Comparison of ENCODE assay signal across 35 mouse cellular contexts in genomic region chr10:42953601-42954000, GRCm38 (mm10).
"Had no signal": no experiment of that assay in that cellular context is flagged by ENCODE, and none has a peak within 500 bp of the region (broad histone marks: within the 10 kb centered on the region; RNA-seq: fewer than 3 reads in every experiment).

No protein-coding gene starts in this region.

- DNase-seq: heart, postnatal 10 days; heart, postnatal 36 days; heart, postnatal 4 days; kidney, adult 11 months; kidney, adult 18-20 months; kidney, adult 2 months; kidney, adult 8-10 months; kidney, adult 9 months; kidney, postnatal 10 days; kidney, postnatal 14 days; kidney, postnatal 25 days; kidney, postnatal 36 days; kidney, postnatal 4 days; layer of hippocampus, adult 9-11 months; layer of hippocampus, postnatal 36 days had no signal

- ATAC-seq: hindbrain, embryonic 16.5 days; hindbrain, postnatal 0 days; inflammation-experienced regulatory T-cells, adult 6 months; intestine, embryonic 15.5 days; intestine, embryonic 16.5 days; intestine, postnatal 0 days had no signal

- H3K4me2 ChIP-seq: heart, embryonic 11.5 days; heart, embryonic 12.5 days; heart, embryonic 13.5 days; heart, embryonic 15.5 days; hindbrain, embryonic 12.5 days; hindbrain, embryonic 13.5 days; hindbrain, embryonic 14.5 days; hindbrain, embryonic 15.5 days; intestine, embryonic 15.5 days; kidney, embryonic 15.5 days had no signal

- H3K9ac ChIP-seq: heart, embryonic 12.5 days; heart, embryonic 13.5 days; heart, embryonic 15.5 days; hindbrain, embryonic 12.5 days; hindbrain, embryonic 13.5 days; hindbrain, embryonic 14.5 days; hindbrain, embryonic 15.5 days; intestine, embryonic 15.5 days; kidney, embryonic 15.5 days had no signal

- H3K4me3 ChIP-seq: heart, embryonic 10.5 days; heart, embryonic 12.5 days; heart, embryonic 13.5 days; heart, embryonic 15.5 days; hindbrain, embryonic 10.5 days; hindbrain, embryonic 12.5 days; hindbrain, embryonic 13.5 days; hindbrain, embryonic 15.5 days; intestine, embryonic 15.5 days; kidney, embryonic 15.5 days; layer of hippocampus, adult 2 months; left cerebral cortex, adult 2 months had no signal

- H3K9me3 ChIP-seq: heart, embryonic 10.5 days; heart, embryonic 13.5 days; heart, embryonic 15.5 days; hindbrain, embryonic 12.5 days; hindbrain, embryonic 13.5 days; hindbrain, embryonic 15.5 days; intestine, embryonic 15.5 days; kidney, embryonic 15.5 days had no signal

- H3K27me3 ChIP-seq: hindbrain, embryonic 15.5 days had no signal

- H3K27ac ChIP-seq: heart, embryonic 10.5 days; heart, embryonic 13.5 days; heart, embryonic 15.5 days; hindbrain, embryonic 10.5 days; hindbrain, embryonic 12.5 days; hindbrain, embryonic 13.5 days; hindbrain, embryonic 14.5 days; hindbrain, embryonic 15.5 days; hindbrain, postnatal 0 days; intestine, embryonic 15.5 days; kidney, embryonic 15.5 days; kidney, postnatal 0 days; layer of hippocampus, adult 2 months; left cerebral cortex, adult 2 months had no signal

- H3K36me3 ChIP-seq: heart, embryonic 10.5 days; heart, embryonic 12.5 days; heart, embryonic 13.5 days; heart, embryonic 15.5 days; hindbrain, embryonic 10.5 days; hindbrain, embryonic 12.5 days; hindbrain, embryonic 13.5 days; hindbrain, embryonic 15.5 days; intestine, embryonic 15.5 days; kidney, embryonic 15.5 days had no signal
